Mouse (Mus musculus) embryonic facial prominence, embryonic 14.5 days (tissue): ENCODE data around the gene Nek8. TPM values are rescaled to one million over a fixed set of nuclear protein-coding genes. Genes with fewer than 3 reads are reported as not detected.
"Not testable (repeated sequence)": the region's sequence is repeated elsewhere in the genome, so short reads cannot be mapped to it uniquely, and the experiment has no call there.

ENCODE experiments used
- ATAC-seq: fragments of 200-750 bp; cut with Nextera tagmentation; 2 replicates; pipeline ENCODE4 v1.8.0; 2017; ENCODE audit warnings: low read depth, moderate number of reproducible peaks, moderate TSS enrichment
- DNase-seq: peaks from one replicate; pipeline ENCODE4 v3.0.0-alpha.2; 2015; ENCODE audit warnings: low spot score
- H3K27ac ChIP-seq: fragments of 300-500 bp; sonication (generic); replicated peaks from 2 replicates; pipeline ENCODE4 v1.5.1; 2014; ENCODE audit warnings: low read depth, mild to moderate bottlenecking, low read length, moderate library complexity
- H3K27me3 ChIP-seq: fragments of 300-500 bp; sonication (generic); replicated peaks from 2 replicates; pipeline ENCODE4 v1.6.1; 2014; ENCODE audit warnings: low read length; ENCODE audit not compliant: control insufficient read depth, insufficient read depth
- H3K36me3 ChIP-seq: fragments of 300-500 bp; sonication (generic); 2 replicates; pipeline ENCODE4 v1.6.1; 2014; ENCODE audit warnings: low read length, mixed read lengths; ENCODE audit not compliant: control insufficient read depth, insufficient read depth
- H3K4me1 ChIP-seq: fragments of 300-500 bp; sonication (generic); 2 replicates; pipeline ENCODE4 v1.6.1; 2014; ENCODE audit warnings: antibody characterized with exemption, low read length; ENCODE audit not compliant: control insufficient read depth, insufficient read depth
- H3K4me2 ChIP-seq: fragments of 300-500 bp; sonication (generic); 2 replicates; pipeline ENCODE4 v1.6.1; 2014; ENCODE audit warnings: low read depth, mild to moderate bottlenecking, low read length, moderate library complexity, mixed read lengths
- H3K4me3 ChIP-seq: fragments of 300-500 bp; sonication (generic); 2 replicates; pipeline ENCODE4 v1.5.1; 2014; ENCODE audit warnings: low read depth, mild to moderate bottlenecking, low read length
- H3K9ac ChIP-seq: fragments of 300-500 bp; sonication (generic); 2 replicates; pipeline ENCODE4 v1.6.1; 2014; ENCODE audit warnings: low read depth, mild to moderate bottlenecking, low read length, moderate library complexity, mixed read lengths
- H3K9me3 ChIP-seq: fragments of 300-500 bp; sonication (generic); 2 replicates; pipeline ENCODE4 v1.6.1; 2016; ENCODE audit warnings: low read length; ENCODE audit not compliant: control insufficient read depth
- WGBS: fragments of 180-500 bp; shearing (Covaris S2); extraction: QIAGEN DNeasy Blood & Tissue Kit; methylation state at CpG from one replicate; pipeline ENCODE4 v1.1.7; 2014; 5-methylcytosine and 5-hydroxymethylcytosine counted together
- polyA plus RNA-seq: library from polyadenylated mRNA; unstranded; fragments of >200 nt; fragmentation: Nextera tagmentation; extraction: Ambion mirVana; gene quantifications from 2 replicates; pipeline ENCODE4 v1.2.1, GENCODE M21; 2014

The Nek8 gene
- polyA plus RNA-seq, 1 experiment from 2014 or later = 10.8 TPM

DNA sequence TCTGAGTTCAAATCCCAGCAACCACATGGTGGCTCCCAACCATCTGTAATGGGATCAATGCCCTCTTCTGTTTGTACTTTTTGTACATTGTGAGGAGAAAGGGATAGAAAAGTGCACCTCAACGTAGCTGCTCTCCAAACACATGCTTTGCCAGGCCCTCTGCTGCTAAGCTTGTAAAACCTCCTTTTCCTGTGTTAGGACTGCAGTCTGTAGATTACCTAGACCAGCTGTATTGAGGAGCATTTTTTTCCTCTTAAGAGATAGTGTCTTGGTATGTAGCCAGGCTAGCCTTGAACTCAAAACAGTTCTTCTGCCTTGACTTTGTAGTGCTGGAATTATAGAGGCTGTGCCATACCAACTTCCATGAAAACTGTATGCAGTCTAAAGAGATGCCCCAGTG is 40.3 kb downstream of the Nek8 start:
- DNase-seq (no peak), ATAC-seq (no peak)
- H3K36me3 ChIP-seq = 0 out of 2 replicates have a peak, but pooled peaks cover 4% of the 10 kb centered on the region
- no peaks in the 10 kb centered on the region for H3K27me3 ChIP-seq
- no peaks in the 10 kb centered on the region for H3K9me3 ChIP-seq
- no peak overlapping the region for H3K4me2 ChIP-seq
- 82% methylated on average over 1 of the region's 1 CpGs for WGBS
- H3K27ac ChIP-seq = no peak overlapping the region
- H3K4me3 ChIP-seq = no peak overlapping the region
- no peaks in the 10 kb centered on the region for H3K4me1 ChIP-seq
- no peak overlapping the region for H3K9ac ChIP-seq

DNA sequence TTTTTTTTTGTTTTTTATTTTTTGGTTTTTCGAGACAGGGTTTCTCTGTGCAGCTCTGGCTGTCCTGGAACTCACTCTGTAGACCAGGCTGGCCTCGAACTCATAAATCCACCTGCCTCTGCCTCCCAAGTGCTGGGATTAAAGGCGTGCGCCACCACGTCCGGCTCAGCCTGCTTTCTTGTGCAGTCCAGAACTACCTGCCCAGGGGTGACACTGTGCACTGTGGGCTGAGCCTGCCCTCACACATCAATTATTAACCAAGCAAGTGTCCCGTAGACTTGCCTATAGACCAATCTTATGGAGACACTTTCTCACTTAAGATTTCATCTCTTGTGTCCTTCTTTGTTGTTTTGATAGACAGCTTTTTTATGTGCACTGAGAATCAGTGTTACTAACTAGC is 41.2 kb downstream of the Nek8 start:
- not testable (repeated sequence) for H3K36me3 ChIP-seq, H3K9ac ChIP-seq, H3K27ac ChIP-seq, H3K9me3 ChIP-seq, DNase-seq, H3K4me3 ChIP-seq, H3K4me1 ChIP-seq, ATAC-seq, H3K27me3 ChIP-seq, H3K4me2 ChIP-seq
- 89% methylated on average over 7 of the region's 7 CpGs for WGBS

DNA sequence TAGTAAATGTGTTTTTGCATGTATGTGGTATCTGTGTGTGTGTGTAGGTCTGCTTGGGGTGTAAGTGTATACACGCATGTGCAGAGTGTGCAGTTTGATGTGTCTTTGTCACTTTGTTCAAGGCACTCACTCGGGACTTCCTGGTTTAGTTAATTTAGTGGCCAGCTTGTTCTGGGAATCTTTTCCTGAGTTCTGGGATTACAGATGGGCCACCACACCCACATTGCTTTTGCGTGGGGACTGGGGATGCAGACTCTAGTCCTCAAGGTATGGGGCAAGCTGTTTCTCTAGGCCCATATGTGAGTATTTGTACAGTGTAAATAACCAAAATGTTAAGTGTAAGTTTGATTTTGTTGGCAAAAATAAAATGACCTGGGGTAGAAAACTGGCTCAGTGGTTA is 42.1 kb downstream of the Nek8 start:
- WGBS = 74% methylated on average over 3 of the region's 3 CpGs

DNA sequence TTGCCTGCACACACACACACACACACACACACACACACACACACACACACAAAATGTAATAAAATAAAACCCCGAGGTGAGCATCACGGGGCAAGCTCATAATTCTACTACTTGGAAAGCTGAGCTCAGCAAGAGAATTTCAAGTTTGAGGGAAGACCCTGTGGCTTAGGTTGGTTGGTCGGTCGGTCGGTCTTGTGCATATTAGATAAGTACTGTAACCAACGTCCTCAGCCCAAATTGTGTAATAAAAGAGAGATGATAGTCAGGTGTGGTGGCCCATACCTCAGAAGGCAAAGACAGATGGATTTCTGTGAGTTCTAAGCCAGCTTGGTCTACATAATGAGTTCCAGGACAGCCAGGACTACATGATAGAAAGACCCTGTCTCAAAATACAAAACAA is 42.6 kb downstream of the Nek8 start:
- ATAC-seq (no peak), DNase-seq (no peak)
- H3K27me3 ChIP-seq = no peaks in the 10 kb centered on the region
- H3K4me2 ChIP-seq = no peak overlapping the region
- H3K4me3 ChIP-seq = no peak overlapping the region
- 85% methylated on average over 6 of the region's 6 CpGs for WGBS
- 0 out of 2 replicates have a peak, but pooled peaks cover 4% of the 10 kb centered on the region for H3K36me3 ChIP-seq
- H3K4me1 ChIP-seq = no peaks in the 10 kb centered on the region
- no peak overlapping the region for H3K27ac ChIP-seq
- H3K9me3 ChIP-seq = no peaks in the 10 kb centered on the region
- H3K9ac ChIP-seq = no peak overlapping the region

More for the DNA sequence above, 42.1 kb downstream of the Nek8 start:
- Histone ChIP-seq H3K4me2 (no peak overlapping the region), H3K9ac (no peak overlapping the region), H3K9me3 (no peaks in the 10 kb centered on the region), H3K4me1 (no peaks in the 10 kb centered on the region), H3K27me3 (no peaks in the 10 kb centered on the region), H3K4me3 (no peak overlapping the region), H3K27ac (no peak overlapping the region), H3K36me3 (0 out of 2 replicates have a peak, but pooled peaks cover 4% of the 10 kb centered on the region)
- ATAC-seq (no peak), DNase-seq (no peak)

DNA sequence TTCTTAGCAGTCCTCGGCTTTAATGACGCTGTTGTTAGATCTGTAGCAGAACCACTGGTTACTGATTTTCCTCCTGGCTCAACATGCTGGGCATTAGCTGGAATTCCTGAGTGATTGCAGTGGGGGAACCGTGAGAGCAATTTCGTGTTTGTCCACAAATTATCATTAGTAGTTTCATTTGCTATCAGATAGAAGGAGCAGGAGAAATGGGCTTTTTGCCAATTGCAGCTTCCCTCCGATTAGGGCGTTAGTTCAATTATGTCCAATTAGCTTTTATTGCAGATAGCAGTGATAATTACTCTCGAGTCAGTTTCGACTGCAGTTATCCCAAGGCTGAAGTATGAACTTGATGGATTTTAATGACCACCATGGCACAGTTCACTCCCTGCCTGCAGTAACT is 47.0 kb downstream of the Nek8 start:
- 0 out of 2 replicates have a peak, but pooled peaks cover 4% of the 10 kb centered on the region for H3K36me3 ChIP-seq
- WGBS = 76% methylated on average over 8 of the region's 8 CpGs
- no peak for ATAC-seq

DNA sequence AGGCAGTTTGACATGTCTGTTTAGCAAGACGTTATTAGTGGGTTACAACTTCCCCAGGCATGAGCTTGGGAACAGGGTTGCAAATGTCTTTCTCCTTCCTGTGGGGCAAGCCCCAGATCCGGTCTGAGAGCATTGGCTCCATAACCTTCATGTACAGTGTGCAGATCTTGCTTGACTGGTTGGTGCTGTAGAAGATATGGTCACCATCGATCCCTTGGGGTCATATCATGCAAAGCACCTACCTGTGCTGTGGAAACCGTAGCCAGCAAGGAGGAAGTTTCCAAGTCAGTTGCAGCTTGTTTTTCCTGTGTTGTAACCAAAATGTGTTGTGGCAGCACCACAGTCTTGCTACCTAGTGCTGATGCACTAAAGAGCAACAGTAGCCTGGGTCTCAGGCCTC is 49.7 kb downstream of the Nek8 start:
- DNase-seq = no peak
- no peaks in the 10 kb centered on the region for H3K4me1 ChIP-seq
- no peaks in the 10 kb centered on the region for H3K9me3 ChIP-seq
- 0 out of 2 replicates have a peak, but pooled peaks cover under 1% of the 10 kb centered on the region for H3K36me3 ChIP-seq
- no peak overlapping the region for H3K4me2 ChIP-seq
- no peak overlapping the region for H3K4me3 ChIP-seq
- no peak overlapping the region for H3K9ac ChIP-seq
- WGBS = 77% methylated on average over 4 of the region's 4 CpGs
- ATAC-seq = no peak
- no peaks in the 10 kb centered on the region for H3K27me3 ChIP-seq
- H3K27ac ChIP-seq = no peak overlapping the region

More for the DNA sequence above, 47.0 kb downstream of the Nek8 start:
- Histone ChIP-seq H3K27me3 (no peaks in the 10 kb centered on the region), H3K4me2 (no peak overlapping the region), H3K27ac (no peak overlapping the region), H3K4me1 (no peaks in the 10 kb centered on the region), H3K9me3 (no peaks in the 10 kb centered on the region), H3K4me3 (no peak overlapping the region), H3K9ac (no peak overlapping the region)
- no peak for DNase-seq

DNA sequence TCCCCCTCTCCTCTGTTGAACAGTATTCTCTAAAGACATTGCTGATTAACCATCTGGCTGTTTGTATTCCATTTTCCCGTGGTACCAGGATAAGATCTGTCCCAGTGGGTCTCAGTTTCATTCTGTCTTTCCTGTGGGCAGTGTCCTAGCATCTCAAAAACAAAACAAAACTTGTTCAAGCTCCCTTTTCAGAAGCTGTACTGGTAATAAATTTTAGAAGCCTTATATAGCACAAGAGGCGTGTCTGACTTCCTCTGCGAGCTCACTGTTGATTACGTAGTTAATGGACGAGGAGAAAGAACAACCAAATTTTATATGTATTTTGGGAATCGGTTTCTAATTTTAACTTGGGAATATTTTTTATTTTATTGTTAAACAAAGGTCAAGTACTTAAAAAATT is 50.8 kb downstream of the Nek8 start:
- H3K4me3 ChIP-seq = no peak overlapping the region
- H3K27ac ChIP-seq = no peak overlapping the region
- no peak overlapping the region for H3K9ac ChIP-seq
- H3K9me3 ChIP-seq = no peaks in the 10 kb centered on the region
- no peaks in the 10 kb centered on the region for H3K4me1 ChIP-seq
- 73% methylated on average over 6 of the region's 6 CpGs for WGBS
- no peak overlapping the region for H3K4me2 ChIP-seq
- DNase-seq (no peak), ATAC-seq (no peak; the same call in 1 of the 2 replicates)
- no peaks in the 10 kb centered on the region for H3K27me3 ChIP-seq
- no peaks in the 10 kb centered on the region for H3K36me3 ChIP-seq

DNA sequence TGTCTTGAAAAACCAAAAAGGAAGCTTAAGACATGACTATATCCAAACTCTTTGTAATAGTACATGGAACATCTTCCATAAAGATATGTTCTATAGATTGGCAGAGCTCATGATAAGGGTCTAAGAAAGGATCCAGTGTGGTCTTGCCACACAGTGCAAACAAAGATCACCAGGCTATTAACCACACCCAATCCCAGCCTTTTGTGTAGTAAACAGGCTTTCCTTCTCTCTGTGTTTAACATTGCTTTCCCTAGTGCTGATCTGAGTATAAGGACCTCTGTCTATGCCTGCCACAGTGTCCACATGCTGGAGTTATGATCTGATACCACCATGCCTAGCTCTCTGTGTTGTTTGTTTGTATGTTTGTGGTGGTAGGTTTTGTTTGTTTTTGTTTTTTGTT is 52.7 kb downstream of the Nek8 start:
- no peak overlapping the region for H3K4me2 ChIP-seq
- no peak overlapping the region for H3K4me3 ChIP-seq
- DNase-seq (no peak), ATAC-seq (no peak)
- no peaks in the 10 kb centered on the region for H3K27me3 ChIP-seq
- H3K9me3 ChIP-seq = no peaks in the 10 kb centered on the region
- H3K4me1 ChIP-seq = no peaks in the 10 kb centered on the region
- H3K9ac ChIP-seq = no peak overlapping the region
- H3K36me3 ChIP-seq = no peaks in the 10 kb centered on the region
- no peak overlapping the region for H3K27ac ChIP-seq

DNA sequence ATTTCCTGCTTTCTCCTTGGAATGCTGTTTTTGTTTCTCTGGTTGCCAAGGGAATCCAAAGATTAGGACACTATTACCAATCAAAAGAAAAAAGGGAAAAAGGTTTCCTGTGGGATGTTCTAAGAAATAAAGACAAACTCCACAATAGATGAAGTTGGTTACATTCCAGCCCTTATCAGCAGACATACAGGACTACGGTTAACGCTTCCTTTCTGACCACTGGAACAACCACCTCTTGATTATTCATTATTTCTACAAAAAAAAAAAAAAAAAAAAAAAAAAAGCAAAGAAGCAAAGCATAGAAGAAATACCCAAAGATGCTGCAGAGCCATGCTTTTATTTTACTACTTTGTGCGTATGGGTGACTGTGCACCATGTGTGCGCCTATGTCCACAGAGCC is 53.7 kb downstream of the Nek8 start:
- Histone ChIP-seq H3K36me3 (no peaks in the 10 kb centered on the region), H3K4me1 (no peaks in the 10 kb centered on the region), H3K9ac (no peak overlapping the region), H3K4me2 (no peak overlapping the region), H3K27ac (no peak overlapping the region), H3K27me3 (no peaks in the 10 kb centered on the region), H3K4me3 (no peak overlapping the region), H3K9me3 (no peaks in the 10 kb centered on the region)
- 93% methylated on average over 4 of the region's 4 CpGs for WGBS
- no peak for ATAC-seq
- no peak for DNase-seq
